Mouse (Mus musculus) heart, embryonic 12.5 days (tissue): ENCODE data around the gene Ctdnep1. TPM values are rescaled to one million over a fixed set of nuclear protein-coding genes. Genes with fewer than 3 reads are reported as not detected.
A peak's percentile ranks its signal among the peaks of the same experiment; 100 is the strongest.
"Not testable (repeated sequence)": the region's sequence is repeated elsewhere in the genome, so short reads cannot be mapped to it uniquely, and the experiment has no call there.

ENCODE experiments used
- ATAC-seq: fragments of 200-750 bp; cut with Nextera tagmentation; 2 replicates; pipeline ENCODE4 v1.8.0; 2017; ENCODE audit warnings: moderate TSS enrichment, moderate library complexity; ENCODE audit not compliant: insufficient number of reproducible peaks, low FRiP score
- H3K27ac ChIP-seq: fragments of 300-500 bp; sonication (generic); 2 replicates; pipeline ENCODE4 v1.5.1; 2016; ENCODE audit warnings: mild to moderate bottlenecking, moderate library complexity; ENCODE audit not compliant: poor library complexity, severe bottlenecking
- H3K27me3 ChIP-seq: fragments of 300-500 bp; sonication (generic); replicated peaks from 2 replicates; pipeline ENCODE4 v1.6.1; 2016; ENCODE audit warnings: mild to moderate bottlenecking, moderate library complexity
- H3K36me3 ChIP-seq: fragments of 300-500 bp; sonication (generic); 2 replicates; pipeline ENCODE4 v1.6.1; 2016; ENCODE audit warnings: mild to moderate bottlenecking, moderate library complexity
- H3K4me1 ChIP-seq: fragments of 300-500 bp; sonication (generic); replicated peaks from 2 replicates; pipeline ENCODE4 v1.6.1; 2016; ENCODE audit warnings: mild to moderate bottlenecking
- H3K4me2 ChIP-seq: fragments of 300-500 bp; sonication (generic); 2 replicates; pipeline ENCODE4 v1.6.1; 2016; ENCODE audit warnings: mild to moderate bottlenecking, moderate library complexity
- H3K4me3 ChIP-seq: fragments of 300-500 bp; sonication (generic); 2 replicates; pipeline ENCODE4 v1.5.1; 2016; ENCODE audit warnings: mild to moderate bottlenecking
- H3K9ac ChIP-seq: fragments of 300-500 bp; sonication (generic); 2 replicates; pipeline ENCODE4 v1.6.1; 2016; ENCODE audit warnings: mild to moderate bottlenecking, moderate library complexity
- H3K9me3 ChIP-seq: fragments of 300-500 bp; sonication (generic); replicated peaks from 2 replicates; pipeline ENCODE4 v1.6.1; 2016; ENCODE audit warnings: mild to moderate bottlenecking, moderate library complexity
- WGBS: fragments of 180-500 bp; shearing (Covaris S2); methylation state at CpG from one replicate; pipeline ENCODE4 v1.1.7; 2016; 5-methylcytosine and 5-hydroxymethylcytosine counted together
- polyA plus RNA-seq: library from polyadenylated mRNA; unstranded; fragments of >200 nt; fragmentation: Nextera tagmentation; extraction: Ambion mirVana; gene quantifications from 2 replicates; pipeline ENCODE4 v1.2.1, GENCODE M21; 2016

Gene Ctdnep1
- polyA plus RNA-seq, 1 experiment from 2014 or later: 24.5 TPM

DNA sequence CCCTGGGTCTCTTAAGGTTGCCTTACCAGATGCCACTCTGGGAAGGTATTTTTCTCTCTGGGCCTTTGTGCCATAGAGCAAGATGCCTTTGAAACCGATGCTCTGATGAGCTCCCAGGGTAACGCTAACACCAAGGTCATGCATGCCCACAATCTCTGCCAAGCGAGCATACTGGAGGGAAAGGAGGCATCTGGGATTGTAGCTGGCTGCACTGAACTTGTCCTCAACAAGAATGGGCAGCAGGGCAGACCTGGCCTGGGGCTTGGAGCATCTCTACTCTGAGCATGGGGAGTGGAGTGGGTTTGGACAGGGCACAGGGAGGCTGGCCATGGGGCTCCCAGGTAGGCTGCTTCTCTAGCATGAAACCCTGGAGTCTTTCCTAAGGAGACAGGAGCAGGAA lies 32.5 kb downstream of the Ctdnep1 start:
- no peak overlapping the region for H3K27ac ChIP-seq
- H3K9ac ChIP-seq: no peak overlapping the region

DNA sequence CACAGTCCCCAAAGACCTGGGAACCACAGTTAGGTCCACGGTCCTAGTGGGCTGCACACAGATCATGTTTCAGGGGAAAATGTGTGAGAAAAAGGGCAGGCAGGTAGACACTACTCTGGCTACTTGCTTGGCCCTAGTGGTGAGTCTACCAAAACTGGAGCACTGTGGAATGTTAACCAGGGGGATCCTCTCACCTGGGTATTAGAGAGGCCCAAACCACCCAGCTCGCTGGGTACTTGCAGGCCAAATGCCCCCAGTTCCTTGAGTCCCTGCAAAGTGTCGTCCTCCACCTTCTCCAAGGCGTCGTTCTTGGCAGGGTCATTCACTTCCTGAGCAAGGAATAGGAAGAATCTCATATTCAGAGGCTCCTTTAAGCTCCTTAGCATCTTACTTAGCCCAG lies 33.1 kb downstream of the Ctdnep1 start:
- Histone ChIP-seq H3K9me3 (no peaks in the 10 kb centered on the region), H3K27ac (no peak overlapping the region), H3K4me1 (peaks cover 30% of the 10 kb centered on the region), H3K36me3 (peaks cover 49% of the 10 kb centered on the region), H3K9ac (peak overlapping the region; percentile 86), H3K27me3 (no peaks in the 10 kb centered on the region), H3K4me2 (peak overlapping the region; percentile 85), H3K4me3 (no peak overlapping the region)
- no peak for ATAC-seq
- WGBS: 59% methylated on average over 5 of the region's 5 CpGs

More for the DNA sequence above, 32.5 kb downstream of the Ctdnep1 start:
- Histone ChIP-seq H3K27me3 (no peaks in the 10 kb centered on the region), H3K4me1 (peaks cover 24% of the 10 kb centered on the region), H3K36me3 (peaks cover 55% of the 10 kb centered on the region), H3K4me3 (no peak overlapping the region), H3K9me3 (no peaks in the 10 kb centered on the region), H3K4me2 (no peak overlapping the region)
- ATAC-seq: no peak
- 80% methylated on average over 3 of the region's 3 CpGs for WGBS

DNA sequence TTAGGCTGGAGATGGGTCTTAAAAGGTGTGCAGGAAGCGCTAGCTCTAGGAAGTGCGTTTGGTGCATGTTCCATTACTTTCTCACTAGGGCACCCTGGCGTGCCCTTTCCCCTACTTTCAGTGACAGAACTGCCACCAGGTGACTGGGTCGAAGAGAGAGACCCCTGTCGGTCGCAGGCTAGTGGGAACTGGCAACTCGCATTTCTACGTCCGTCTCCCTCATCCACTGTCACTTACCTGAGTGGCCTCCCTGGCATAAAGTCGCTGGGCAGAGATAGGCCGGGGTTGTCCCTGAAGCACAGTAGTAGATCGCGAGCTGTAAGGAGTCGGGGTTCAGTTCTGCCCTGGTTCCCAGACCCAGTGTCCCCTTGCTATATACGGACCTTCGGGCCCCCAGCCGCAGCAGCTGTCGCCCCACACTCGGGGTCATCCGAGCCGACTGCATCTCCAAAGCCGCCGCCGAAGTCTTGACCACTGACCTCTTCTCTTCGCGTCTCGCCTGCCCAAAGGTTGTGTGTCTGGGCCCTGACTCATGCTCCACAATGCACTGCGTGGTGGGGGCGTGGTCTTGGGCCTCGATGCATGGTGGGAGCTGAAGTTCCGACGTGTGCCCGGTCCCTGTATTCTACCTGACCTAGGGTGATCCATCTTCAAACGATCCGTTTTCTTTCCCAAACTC lies 34.1 kb downstream of the Ctdnep1 start, which contains the start of gene Acadvl:
TSS of gene Acadvl (minus strand) at position 532 of the 679 bp plus-strand sequence.
- under 1% methylated on average over 35 of the region's 35 CpGs for WGBS
- Histone ChIP-seq H3K4me3 (peak within 1 kb of the TSS; percentile 68), H3K9me3 (no peaks in the 10 kb centered on the region), H3K4me2 (peak within 1 kb of the TSS; percentile 85), H3K27ac (peak within 1 kb of the TSS; percentile 85), H3K9ac (peak within 1 kb of the TSS; percentile 86), H3K27me3 (no peaks in the 10 kb centered on the region), H3K4me1 (peaks cover 39% of the 10 kb centered on the region), H3K36me3 (peaks cover 39% of the 10 kb centered on the region)
- ATAC-seq: peak; percentile 87

DNA sequence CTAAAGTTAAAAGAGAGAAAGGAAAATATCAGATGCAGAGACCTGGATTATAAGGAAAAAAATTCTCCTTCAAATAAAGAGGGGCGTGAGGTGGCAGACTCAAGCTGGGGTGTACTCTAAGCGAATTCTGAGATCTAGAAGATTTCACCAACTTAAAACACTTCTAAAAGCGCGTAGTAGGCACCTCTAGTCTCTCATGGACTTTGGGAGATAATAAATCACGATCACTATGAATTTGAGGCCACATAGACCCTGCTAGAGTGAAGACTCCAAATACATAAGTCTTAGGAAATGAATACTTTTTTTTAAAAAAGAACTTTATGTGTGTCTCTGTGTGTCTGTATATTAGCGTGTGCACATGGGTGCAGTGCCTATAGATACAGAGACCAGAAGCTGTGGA lies 34.7 kb downstream of the Ctdnep1 start:
- no peaks in the 10 kb centered on the region for H3K27me3 ChIP-seq
- peaks cover 33% of the 10 kb centered on the region for H3K36me3 ChIP-seq
- H3K4me1 ChIP-seq: peaks cover 46% of the 10 kb centered on the region
- H3K4me2 ChIP-seq: no peak overlapping the region
- no peak overlapping the region for H3K9ac ChIP-seq
- H3K9me3 ChIP-seq: no peaks in the 10 kb centered on the region
- WGBS: 60% methylated on average over 6 of the region's 6 CpGs
- peak overlapping the region; percentile 68 for H3K4me3 ChIP-seq
- H3K27ac ChIP-seq: no peak overlapping the region
- no peak for ATAC-seq

DNA sequence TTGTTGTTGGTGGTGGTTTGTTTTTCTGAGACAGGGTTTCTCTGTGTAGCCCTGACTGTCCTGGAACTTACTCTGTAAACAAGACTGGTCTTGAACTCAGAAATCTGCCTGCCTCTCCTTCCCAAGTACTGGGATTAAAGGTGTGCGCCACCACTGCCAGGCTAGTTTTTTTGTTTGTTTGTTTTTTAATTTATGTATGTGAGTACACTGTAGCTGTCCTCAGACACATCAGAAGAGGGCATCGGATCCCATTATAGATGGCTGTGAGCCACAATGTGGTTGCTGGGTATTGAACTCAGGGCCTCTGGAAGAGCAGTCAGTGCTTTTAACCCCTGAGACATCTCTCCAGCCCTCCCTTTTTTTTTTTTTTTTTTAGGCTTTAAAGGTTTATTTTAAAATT lies 35.2 kb downstream of the Ctdnep1 start:
- not testable (repeated sequence) for H3K9me3 ChIP-seq, H3K27me3 ChIP-seq, H3K4me3 ChIP-seq, ATAC-seq, H3K4me2 ChIP-seq, H3K27ac ChIP-seq, H3K9ac ChIP-seq
- Histone ChIP-seq H3K4me1 (peaks cover 51% of the 10 kb centered on the region), H3K36me3 (peaks cover 28% of the 10 kb centered on the region)
- WGBS: 76% methylated on average over 2 of the region's 2 CpGs

DNA sequence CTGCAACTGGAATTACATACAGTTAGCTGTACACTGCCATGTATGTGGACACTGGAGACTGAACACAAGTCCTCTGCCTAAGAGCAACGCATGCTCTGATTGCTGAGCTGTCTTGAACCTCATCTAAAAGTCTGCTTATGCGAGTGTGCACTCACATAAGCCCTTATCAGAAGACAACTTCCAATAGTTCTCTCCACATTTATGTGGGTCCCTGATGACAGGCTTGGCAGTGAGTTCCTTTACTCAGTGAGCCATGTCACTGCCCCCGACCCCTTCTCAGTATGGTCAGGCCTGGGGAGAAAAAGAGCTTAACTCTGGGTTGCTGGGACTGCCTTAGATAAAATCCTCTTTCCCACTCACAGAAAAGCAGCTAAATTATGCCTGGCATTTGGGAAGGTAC lies 35.7 kb downstream of the Ctdnep1 start, which contains the start of gene Dlg4:
TSS of gene Dlg4 (plus strand) at position 274 of the 400 bp plus-strand sequence.
- Histone ChIP-seq H3K4me2 (peak within 1 kb of the TSS; percentile 85), H3K9me3 (no peaks in the 10 kb centered on the region), H3K36me3 (peaks cover 23% of the 10 kb centered on the region), H3K9ac (peak within 1 kb of the TSS; percentile 80; the same call in 1 of the 2 replicates), H3K27me3 (no peaks in the 10 kb centered on the region), H3K4me3 (0 out of 2 replicates have a peak within 1 kb of the TSS, but pooled peaks have one; percentile 57), H3K4me1 (peaks cover 56% of the 10 kb centered on the region), H3K27ac (0 out of 2 replicates have a peak within 1 kb of the TSS, but pooled peaks have one; percentile 61)
- no peak for ATAC-seq
- 65% methylated on average over 3 of the region's 3 CpGs for WGBS

DNA sequence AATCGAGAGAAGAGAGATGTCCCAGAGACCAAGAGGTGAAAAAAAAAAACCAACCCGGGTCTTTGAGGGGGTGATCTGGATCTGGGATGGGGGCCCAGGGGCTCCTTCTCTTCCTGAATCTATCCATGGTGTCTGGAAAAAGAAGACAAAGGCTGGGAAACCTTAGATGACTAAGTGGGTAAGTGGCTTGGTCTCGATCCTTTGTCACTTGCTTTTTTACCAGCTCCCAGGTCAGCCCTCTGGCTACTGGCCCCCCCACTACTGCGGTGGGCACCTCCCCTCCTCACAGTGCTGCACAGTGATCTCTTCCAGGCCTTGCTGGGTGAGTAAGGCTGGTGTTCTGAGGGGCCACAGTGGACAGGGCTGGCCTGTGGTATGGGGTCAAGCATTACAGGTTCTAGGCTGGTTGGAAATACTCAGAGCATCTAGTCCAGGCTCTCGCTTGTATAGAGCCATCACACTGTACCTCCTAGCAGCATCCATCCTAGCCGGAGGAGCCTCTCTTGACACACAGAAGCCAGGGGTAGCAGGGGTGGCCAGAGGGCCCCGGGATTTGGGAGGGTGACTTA lies 36.3 kb downstream of the Ctdnep1 start:
- Histone ChIP-seq H3K4me2 (peak overlapping the region; percentile 85), H3K9ac (0 out of 2 replicates have a peak overlapping the region, but pooled peaks have one; percentile 41), H3K36me3 (peaks cover 17% of the 10 kb centered on the region), H3K4me1 (peaks cover 57% of the 10 kb centered on the region), H3K4me3 (no peak overlapping the region), H3K27me3 (no peaks in the 10 kb centered on the region), H3K9me3 (no peaks in the 10 kb centered on the region), H3K27ac (no peak overlapping the region)
- 40% methylated on average over 7 of the region's 7 CpGs for WGBS
- ATAC-seq: no peak

DNA sequence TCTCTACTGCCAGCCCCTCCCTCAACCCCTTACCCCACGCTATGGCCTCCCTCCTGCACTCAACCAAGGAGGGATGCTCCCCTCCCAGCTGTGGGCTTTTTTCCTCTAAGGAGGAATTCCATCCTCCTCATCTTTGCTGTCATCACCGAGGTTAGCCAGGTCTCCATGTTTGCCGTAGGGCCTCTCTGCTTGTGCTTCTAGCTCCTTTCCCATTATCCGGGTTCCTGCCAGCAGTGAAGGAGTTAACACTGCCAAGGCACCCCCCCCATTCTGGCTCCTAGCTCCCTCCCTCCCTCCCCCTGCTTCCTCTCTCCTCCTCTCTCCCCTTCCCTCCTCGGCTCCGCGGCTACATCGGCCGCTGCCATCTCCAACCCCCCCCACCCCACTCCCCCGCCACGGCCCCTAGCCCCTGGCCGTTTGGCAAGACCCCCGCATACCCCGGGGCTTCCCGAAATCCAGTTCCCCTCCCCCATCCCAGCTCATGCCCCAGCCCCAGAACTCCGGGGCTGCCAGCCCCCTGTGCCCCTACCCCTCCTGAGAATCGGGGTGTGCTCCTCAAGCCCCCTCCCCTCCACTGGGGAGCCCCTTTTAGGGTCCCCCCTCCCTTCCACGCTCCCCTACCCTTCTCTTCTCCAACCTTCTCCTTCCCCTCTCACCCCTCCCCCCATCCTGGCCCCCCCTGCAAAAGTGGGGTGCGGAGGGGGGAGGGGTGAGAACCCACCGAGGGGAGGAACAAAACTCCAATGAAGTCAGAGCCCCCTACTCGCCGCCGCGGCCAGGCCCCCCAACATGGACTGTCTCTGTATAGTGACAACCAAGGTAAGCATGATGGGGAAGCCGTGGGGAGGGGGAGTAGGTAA lies 37.4 kb downstream of the Ctdnep1 start:
- Histone ChIP-seq H3K4me2 (peak overlapping the region; percentile 85), H3K36me3 (peaks cover 6% of the 10 kb centered on the region), H3K27me3 (no peaks in the 10 kb centered on the region), H3K4me3 (peak overlapping the region; percentile 57), H3K9ac (peak overlapping the region; percentile 80), H3K4me1 (peaks cover 61% of the 10 kb centered on the region), H3K27ac (peak overlapping the region; percentile 61), H3K9me3 (no peaks in the 10 kb centered on the region)
- no peak for ATAC-seq
- 2% methylated on average over 25 of the region's 25 CpGs for WGBS

DNA sequence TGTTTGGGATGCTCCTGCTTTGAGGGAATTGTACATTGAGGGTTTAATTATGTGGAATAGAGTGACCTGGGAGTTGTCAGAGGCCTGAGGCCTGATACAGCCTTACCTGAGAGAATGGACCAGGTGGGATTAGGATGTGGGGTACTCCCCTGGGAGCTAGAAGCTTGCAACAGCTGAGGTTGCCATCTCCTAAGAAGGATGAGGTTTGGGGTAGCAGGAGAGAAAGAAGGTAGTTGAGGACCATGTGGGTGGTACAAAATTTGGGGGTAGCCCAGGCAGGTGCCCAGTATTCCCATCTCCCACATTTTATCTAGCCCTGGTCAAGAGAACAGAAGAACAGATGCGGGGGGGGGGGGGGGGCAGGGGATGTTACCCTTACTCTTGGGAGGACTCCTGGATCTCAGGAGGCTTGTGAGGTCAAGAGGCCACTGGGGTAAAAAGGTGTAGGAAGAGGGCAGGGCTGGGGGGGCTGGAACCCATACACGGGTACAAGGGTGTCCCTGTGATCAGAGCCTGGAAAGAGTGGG lies 38.6 kb downstream of the Ctdnep1 start:
- ATAC-seq: no peak
- Histone ChIP-seq H3K4me3 (peak overlapping the region; percentile 57), H3K9ac (peak overlapping the region; percentile 34), H3K36me3 (no peaks in the 10 kb centered on the region), H3K27me3 (no peaks in the 10 kb centered on the region), H3K4me2 (peak overlapping the region; percentile 85), H3K27ac (peak overlapping the region; percentile 66), H3K9me3 (no peaks in the 10 kb centered on the region), H3K4me1 (peaks cover 66% of the 10 kb centered on the region)
- 0% methylated on average over 2 of the region's 2 CpGs for WGBS

DNA sequence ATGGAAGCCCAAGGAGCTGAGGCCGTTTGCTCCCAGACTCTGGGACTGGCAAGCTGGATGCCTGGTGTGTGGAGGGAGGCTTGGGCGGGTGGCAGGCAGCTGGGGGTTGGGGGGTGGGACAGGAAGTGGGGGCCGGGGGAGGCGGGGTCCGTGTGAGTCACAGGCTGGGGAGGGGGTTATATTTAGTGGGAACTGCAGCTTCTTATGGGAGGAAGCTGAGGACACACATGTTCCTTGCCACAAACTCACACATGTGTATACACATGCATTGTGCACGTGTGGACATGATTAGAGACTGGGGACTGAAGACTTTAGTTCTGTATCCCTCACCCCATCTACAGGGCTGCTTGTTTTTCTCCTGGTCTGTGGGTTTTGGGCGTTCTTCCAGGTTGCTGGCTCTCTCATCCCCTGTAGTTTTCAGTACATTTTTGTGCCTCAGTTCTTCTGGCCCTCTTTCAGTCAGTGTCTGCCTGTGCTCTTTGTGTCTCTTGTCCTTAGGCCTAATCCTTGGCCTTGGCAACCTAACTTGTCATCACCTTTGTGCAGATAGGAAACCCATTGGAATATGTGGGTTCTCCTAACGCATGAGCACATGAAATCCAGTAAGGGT lies 39.2 kb downstream of the Ctdnep1 start:
- Histone ChIP-seq H3K27me3 (no peaks in the 10 kb centered on the region), H3K27ac (peak overlapping the region; percentile 66), H3K9ac (peak overlapping the region; percentile 34), H3K36me3 (no peaks in the 10 kb centered on the region), H3K4me2 (peak overlapping the region; percentile 85), H3K4me1 (peaks cover 62% of the 10 kb centered on the region), H3K9me3 (no peaks in the 10 kb centered on the region), H3K4me3 (peak overlapping the region; percentile 57)
- no peak for ATAC-seq
- 22% methylated on average over 8 of the region's 8 CpGs for WGBS
